Mouse (Mus musculus): ENCODE results near the gene P2ry14. TPM values are rescaled to one million over a fixed set of nuclear protein-coding genes. Genes with fewer than 3 reads are reported as not detected.
"Not testable (repeated sequence)": the region's sequence is repeated elsewhere in the genome, so short reads cannot be mapped to it uniquely, and the experiment has no call there.

P2ry14 gene
- polyA plus RNA-seq, 1 experiment from 2014 or later, result 2.6 TPM

DNA sequence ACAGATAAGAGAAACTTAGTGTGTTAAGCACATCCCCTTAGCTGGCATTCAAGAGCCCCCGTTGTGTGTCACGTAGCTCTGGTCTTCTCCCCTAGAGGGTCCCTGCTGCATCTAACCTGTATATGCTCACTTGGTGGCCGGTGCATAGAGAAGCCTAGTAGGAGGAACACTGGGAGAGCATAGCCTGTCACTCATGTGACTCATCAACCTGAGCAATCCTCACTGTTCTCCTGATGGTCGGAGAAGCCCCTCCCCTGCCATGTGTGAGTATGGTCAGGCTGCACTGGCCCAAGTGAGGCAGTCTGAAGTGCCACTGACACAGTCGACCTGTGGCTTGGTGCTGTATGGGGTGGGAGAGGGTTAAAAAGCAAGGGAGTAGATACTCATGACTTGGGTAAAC is 28.4 kb downstream of the P2ry14 start:
- Histone ChIP-seq H3K4me1 (peaks cover 11% of the 10 kb centered on the region; the same call in 1 of the 2 replicates), H3K27ac (no peak overlapping the region), H3K9me3 (no peaks in the 10 kb centered on the region), H3K4me2 (replicated peaks) (no peak overlapping the region), H3K36me3 (no peaks in the 10 kb centered on the region), H3K4me3 (no peak overlapping the region), H3K27me3 (no peaks in the 10 kb centered on the region), H3K9ac (no peak overlapping the region)
- ATAC-seq (ENCODE audit: insufficient number of reproducible peaks, insufficient read depth, low FRiP score, low TSS enrichment), result no peak
- 65% methylated on average over 5 of the region's 5 CpGs for WGBS

- Histone ChIP-seq H3K9me3 (no peaks in the 10 kb centered on the region), H3K9ac (no peak overlapping the region), H3K4me3 (no peak overlapping the region), H3K27me3 (no peaks in the 10 kb centered on the region), H3K36me3 (no peaks in the 10 kb centered on the region), H3K4me2 (replicated peaks) (no peak overlapping the region), H3K4me1 (peaks cover 11% of the 10 kb centered on the region; the same call in 1 of the 2 replicates), H3K27ac (no peak overlapping the region)
- no peak for ATAC-seq (ENCODE audit: insufficient number of reproducible peaks, insufficient read depth, low FRiP score, low TSS enrichment)
- 54% methylated on average over 7 of the region's 7 CpGs for WGBS
Observed at GRCm38 (mm10) chr3:59121780-59122449, 31.5 kb downstream of the P2ry14 start.

GRCm38 (mm10) chr3:59121067-59121730 is 32.2 kb downstream of the P2ry14 start:
- no peak overlapping the region for H3K27ac ChIP-seq
- no peak overlapping the region for H3K4me3 ChIP-seq
- 25% methylated on average over 7 of the region's 7 CpGs for WGBS
- peak; percentile 65 for ATAC-seq (ENCODE audit: insufficient number of reproducible peaks, insufficient read depth, low FRiP score, low TSS enrichment)
- no peaks in the 10 kb centered on the region for H3K9me3 ChIP-seq
- H3K4me1 ChIP-seq, result peaks cover 11% of the 10 kb centered on the region; the same call in 1 of the 2 replicates
- H3K9ac ChIP-seq, result no peak overlapping the region
- H3K36me3 ChIP-seq, result no peaks in the 10 kb centered on the region
- H3K4me2 ChIP-seq (replicated peaks), result no peak overlapping the region
- H3K27me3 ChIP-seq, result no peaks in the 10 kb centered on the region

GRCm38 (mm10) chr3:59113973-59114517 is 39.4 kb downstream of the P2ry14 start:
- 81% methylated on average over 8 of the region's 8 CpGs for WGBS
- Histone ChIP-seq H3K4me3 (no peak overlapping the region), H3K4me2 (replicated peaks) (no peak overlapping the region), H3K9me3 (no peaks in the 10 kb centered on the region), H3K27ac (no peak overlapping the region), H3K9ac (no peak overlapping the region), H3K4me1 (no peaks in the 10 kb centered on the region), H3K27me3 (no peaks in the 10 kb centered on the region), H3K36me3 (peaks cover 2% of the 10 kb centered on the region; the same call in 1 of the 2 replicates)
- ATAC-seq (ENCODE audit: insufficient number of reproducible peaks, insufficient read depth, low FRiP score, low TSS enrichment), result no peak

DNA sequence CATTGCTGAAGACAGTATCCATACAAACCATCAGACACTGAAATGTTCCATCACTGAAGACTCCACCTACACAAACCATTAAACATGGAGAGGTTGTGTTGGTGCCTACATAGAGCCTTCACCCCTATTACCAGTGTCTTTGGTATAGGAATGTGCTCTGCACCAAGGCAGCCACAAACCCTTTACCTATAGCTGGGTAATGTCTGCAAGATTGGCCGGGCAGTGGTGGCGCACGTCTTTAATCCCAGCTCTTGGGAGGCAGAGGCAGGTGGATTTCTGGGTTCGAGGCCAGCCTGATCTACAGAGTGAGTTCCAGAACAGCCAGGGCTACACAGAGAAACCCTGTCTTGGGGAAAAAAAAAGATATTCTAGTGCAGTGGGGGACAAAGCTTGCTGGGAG is 40.1 kb downstream of the P2ry14 start:
- not testable (repeated sequence) for H3K36me3 ChIP-seq; H3K9ac ChIP-seq; H3K4me1 ChIP-seq; H3K27me3 ChIP-seq; ATAC-seq (ENCODE audit: insufficient number of reproducible peaks, insufficient read depth, low FRiP score, low TSS enrichment); H3K9me3 ChIP-seq; H3K4me3 ChIP-seq; H3K4me2 ChIP-seq (replicated peaks); H3K27ac ChIP-seq
- 93% methylated on average over 4 of the region's 4 CpGs for WGBS

DNA sequence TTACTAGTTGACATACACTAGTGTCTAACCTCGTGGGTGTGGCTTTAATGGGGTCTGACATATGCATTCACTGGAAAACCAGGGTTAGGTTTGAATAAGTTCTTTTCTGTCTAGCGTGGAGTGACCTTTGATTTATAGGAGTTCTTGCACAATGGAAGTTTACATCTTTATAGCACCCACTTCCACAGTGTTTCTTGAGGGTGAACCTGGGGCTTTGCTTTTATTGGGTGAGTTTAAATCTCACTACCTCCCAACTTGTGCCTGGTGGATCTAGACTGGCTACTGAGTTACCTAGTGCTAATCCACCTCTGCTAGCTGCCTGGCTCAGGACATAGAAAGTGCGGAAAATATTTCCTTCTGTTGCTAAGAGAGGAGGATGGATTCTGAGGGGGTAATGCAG is 41.5 kb downstream of the P2ry14 start:
- Histone ChIP-seq H3K27me3 (no peaks in the 10 kb centered on the region), H3K36me3 (peaks cover 2% of the 10 kb centered on the region; the same call in 1 of the 2 replicates), H3K4me1 (no peaks in the 10 kb centered on the region), H3K9ac (no peak overlapping the region), H3K27ac (no peak overlapping the region), H3K4me2 (replicated peaks) (no peak overlapping the region), H3K9me3 (no peaks in the 10 kb centered on the region), H3K4me3 (no peak overlapping the region)
- no peak for ATAC-seq (ENCODE audit: insufficient number of reproducible peaks, insufficient read depth, low FRiP score, low TSS enrichment)
- 80% methylated on average over 3 of the region's 3 CpGs for WGBS

- not testable (repeated sequence) for H3K36me3 ChIP-seq; H3K4me3 ChIP-seq; H3K27ac ChIP-seq; H3K27me3 ChIP-seq; ATAC-seq (ENCODE audit: insufficient number of reproducible peaks, insufficient read depth, low FRiP score, low TSS enrichment); H3K9ac ChIP-seq; H3K4me2 ChIP-seq (replicated peaks); H3K9me3 ChIP-seq; H3K4me1 ChIP-seq
- WGBS, result 95% methylated on average over 3 of the region's 3 CpGs
Observed at GRCm38 (mm10) chr3:59109834-59110233, 43.6 kb downstream of the P2ry14 start.

DNA sequence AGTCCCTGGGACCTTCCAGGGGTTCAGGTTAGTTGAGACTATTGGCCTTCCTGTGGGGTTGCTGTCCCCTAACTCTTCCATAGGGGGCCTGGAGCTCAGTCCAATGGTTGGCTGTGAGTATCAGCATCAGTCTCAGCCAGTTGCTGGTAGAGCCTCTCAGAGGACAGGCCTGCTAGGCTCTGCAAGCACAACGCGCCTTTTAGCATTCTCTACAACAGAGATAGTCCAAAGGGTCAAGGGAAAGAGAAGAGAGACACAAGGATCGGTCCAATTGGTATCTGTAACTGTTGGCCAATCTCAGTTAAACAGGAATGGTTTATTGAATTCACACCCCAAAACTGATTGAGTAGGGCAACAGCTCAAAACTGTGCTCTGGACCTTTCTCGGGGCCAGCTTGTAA is 46.0 kb downstream of the P2ry14 start:
- Histone ChIP-seq H3K4me1 (no peaks in the 10 kb centered on the region), H3K9me3 (no peaks in the 10 kb centered on the region), H3K4me3 (no peak overlapping the region), H3K4me2 (replicated peaks) (no peak overlapping the region), H3K9ac (no peak overlapping the region), H3K27ac (no peak overlapping the region), H3K36me3 (no peaks in the 10 kb centered on the region), H3K27me3 (no peaks in the 10 kb centered on the region)
- ATAC-seq (ENCODE audit: insufficient number of reproducible peaks, insufficient read depth, low FRiP score, low TSS enrichment), result no peak
- WGBS, result 88% methylated on average over 4 of the region's 4 CpGs

GRCm38 (mm10) chr3:59104462-59104861 is 49.0 kb downstream of the P2ry14 start:
- Histone ChIP-seq H3K27me3 (no peaks in the 10 kb centered on the region), H3K36me3 (no peaks in the 10 kb centered on the region), H3K27ac (no peak overlapping the region), H3K4me1 (no peaks in the 10 kb centered on the region), H3K9me3 (no peaks in the 10 kb centered on the region), H3K4me2 (replicated peaks) (no peak overlapping the region), H3K9ac (no peak overlapping the region), H3K4me3 (no peak overlapping the region)
- whole genome bisulfite sequencing, result 80% methylated on average over 4 of the region's 4 CpGs
- no peak for ATAC-seq (ENCODE audit: insufficient number of reproducible peaks, insufficient read depth, low FRiP score, low TSS enrichment)

DNA sequence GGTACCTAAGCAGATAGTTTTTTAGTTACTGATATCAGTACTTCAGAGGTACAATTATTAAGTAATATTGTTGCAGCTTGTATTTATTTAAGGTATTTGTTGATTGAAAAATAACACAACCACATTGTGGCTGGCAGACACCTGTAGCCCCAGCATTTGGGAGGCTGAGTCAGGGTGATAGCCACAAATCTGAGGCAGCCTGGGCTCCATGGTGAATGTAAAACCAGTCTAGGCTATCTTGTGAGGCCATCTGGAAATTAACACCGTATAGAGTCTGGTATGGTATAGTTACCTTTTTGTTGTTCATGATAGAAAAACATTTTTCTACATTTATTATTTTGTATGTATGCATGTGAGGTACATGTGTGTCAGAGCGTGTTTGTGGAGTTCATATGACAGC is 51.3 kb downstream of the P2ry14 start:
- Histone ChIP-seq H3K36me3 (no peaks in the 10 kb centered on the region), H3K27me3 (no peaks in the 10 kb centered on the region), H3K27ac (no peak overlapping the region), H3K9me3 (no peaks in the 10 kb centered on the region), H3K4me3 (no peak overlapping the region), H3K9ac (no peak overlapping the region), H3K4me1 (no peaks in the 10 kb centered on the region), H3K4me2 (replicated peaks) (no peak overlapping the region)
- no peak for ATAC-seq (ENCODE audit: insufficient number of reproducible peaks, insufficient read depth, low FRiP score, low TSS enrichment)
- WGBS, result 89% methylated on average over 2 of the region's 2 CpGs

GRCm38 (mm10) chr3:59101218-59101986 is 52.0 kb downstream of the P2ry14 start, which contains the start of gene Gpr171:
Gene Gpr171, minus strand, starts transcription at chr3:59101821.
- Histone ChIP-seq H3K9me3 (no peaks in the 10 kb centered on the region), H3K4me2 (replicated peaks) (no peak within 1 kb of the TSS), H3K27me3 (no peaks in the 10 kb centered on the region), H3K36me3 (no peaks in the 10 kb centered on the region), H3K4me1 (no peaks in the 10 kb centered on the region), H3K4me3 (no peak within 1 kb of the TSS), H3K27ac (no peak within 1 kb of the TSS), H3K9ac (no peak within 1 kb of the TSS)
- ATAC-seq (ENCODE audit: insufficient number of reproducible peaks, insufficient read depth, low FRiP score, low TSS enrichment), result no peak
- 64% methylated on average over 6 of the region's 6 CpGs for WGBS

All from embryonic facial prominence, embryonic 12.5 days (tissue).